Mouse (Mus musculus): ENCODE data around the gene Ocln.
"Not testable (repeated sequence)": the region's sequence is repeated elsewhere in the genome, so short reads cannot be mapped to it uniquely, and the experiment has no call there.

DNA sequence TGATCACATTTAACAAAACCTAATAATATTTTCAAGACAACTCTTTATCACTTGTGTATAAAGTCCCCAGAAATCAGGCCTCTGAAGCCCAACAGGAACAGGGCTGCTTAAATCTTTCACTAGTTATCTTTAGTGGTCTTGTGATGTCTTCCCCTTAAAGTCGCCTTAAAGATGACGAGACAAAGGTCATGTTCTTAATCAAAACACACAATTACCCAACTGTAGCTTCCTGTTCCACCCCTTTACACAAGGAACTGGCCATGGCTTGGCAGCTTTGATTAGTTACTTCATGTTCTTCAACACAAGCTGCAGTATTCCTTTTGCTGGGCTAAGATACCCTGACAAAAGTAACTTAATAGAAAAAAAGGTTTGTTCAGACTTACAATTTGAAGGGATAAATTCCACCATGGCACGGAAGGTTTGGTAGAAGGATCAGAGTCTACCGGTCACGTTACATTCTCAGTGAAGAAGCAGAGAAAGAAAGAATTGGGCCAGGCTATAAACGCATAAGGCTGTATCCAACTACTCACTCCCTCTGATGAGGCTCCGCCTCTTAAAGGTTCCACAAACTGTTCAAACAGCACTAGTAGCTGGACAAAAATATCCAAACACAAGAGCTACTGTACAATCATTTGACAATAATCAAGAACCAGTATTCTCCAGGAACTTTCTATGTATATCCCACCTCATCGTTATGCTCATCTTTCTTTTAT is 99.9 kb downstream of the Ocln start, which contains the start of gene Naip1:
- not testable (repeated sequence) for TF ChIP-seq CTCF (IDR thresholded peaks at IDR 0.05; ENCODE audit: control insufficient read depth, insufficient read depth, insufficient read length); MAX (IDR thresholded peaks at IDR 0.05)

Measured in C2C12 (cell line).